Mouse (Mus musculus) lung, embryonic 14.5 days (tissue): ENCODE results near the gene Aph1b. TPM values are rescaled to one million over a fixed set of nuclear protein-coding genes. Genes with fewer than 3 reads are reported as not detected.

Source experiments
- ATAC-seq: fragments of 200-750 bp; cut with Nextera tagmentation; 2 replicates; pipeline ENCODE4 v1.8.0; 2017; ENCODE audit warnings: mild to moderate bottlenecking, moderate TSS enrichment, moderate library complexity; ENCODE audit not compliant: insufficient read depth
- DNase-seq: peaks from one replicate; pipeline ENCODE4 v3.0.0-alpha.2; 2015
- H3K27ac ChIP-seq: fragments of 300-500 bp; sonication (generic); 2 replicates; pipeline ENCODE4 v1.5.1; 2014; ENCODE audit warnings: low read depth, mild to moderate bottlenecking, moderate library complexity
- H3K27me3 ChIP-seq: fragments of 300-500 bp; sonication (generic); 2 replicates; pipeline ENCODE4 v1.6.1; 2014; ENCODE audit warnings: low read length, control low read depth; ENCODE audit not compliant: insufficient read depth
- H3K36me3 ChIP-seq: fragments of 300-500 bp; sonication (generic); 2 replicates; pipeline ENCODE4 v1.6.1; 2014; ENCODE audit warnings: control low read depth; ENCODE audit not compliant: insufficient read depth
- H3K4me1 ChIP-seq: fragments of 300-500 bp; sonication (generic); 2 replicates; pipeline ENCODE4 v1.6.1; 2014; ENCODE audit warnings: antibody characterized with exemption, control low read depth; ENCODE audit not compliant: insufficient read depth
- H3K4me2 ChIP-seq: fragments of 300-500 bp; sonication (generic); 2 replicates; pipeline ENCODE4 v1.6.1; 2014; ENCODE audit warnings: mild to moderate bottlenecking
- H3K4me3 ChIP-seq: fragments of 300-500 bp; sonication (generic); 2 replicates; pipeline ENCODE4 v1.5.1; 2014; ENCODE audit warnings: low read depth, low read length
- H3K9ac ChIP-seq: fragments of 300-500 bp; sonication (generic); 2 replicates; pipeline ENCODE4 v1.6.1; 2014
- H3K9me3 ChIP-seq: fragments of 300-500 bp; sonication (generic); 2 replicates; pipeline ENCODE4 v1.6.1; 2016; ENCODE audit warnings: low read depth, low read length, control low read depth
- CTCF ChIP-seq: IDR thresholded peaks from 2 replicates; pipeline ENCODE4 v1.5.1; 2016; ENCODE audit warnings: antibody characterized with exemption, low read depth
- WGBS: fragments of 180-500 bp; shearing (Covaris S2); extraction: QIAGEN DNeasy Blood & Tissue Kit; methylation state at CpG from one replicate; pipeline ENCODE4 v1.1.7; 2014; 5-methylcytosine and 5-hydroxymethylcytosine counted together
- polyA plus RNA-seq: library from polyadenylated mRNA; unstranded; fragments of >200 nt; fragmentation: Nextera tagmentation; extraction: Ambion mirVana; gene quantifications from 2 replicates; pipeline ENCODE4 v1.2.1, GENCODE M21; 2014

Aph1b gene
- polyA plus RNA-seq: 9.3 and 9.6 TPM in 2 replicates

GRCm38 (mm10) chr9:66795464-66796324, at the start of gene Aph1b:
Aph1b (minus strand) TSS chr9:66795490.
- Histone ChIP-seq H3K4me3 (peak within 1 kb of the TSS; percentile 55), H3K27me3 (no peaks in the 10 kb centered on the region), H3K9me3 (no peaks in the 10 kb centered on the region), H3K4me1 (0 out of 2 replicates have a peak, but pooled peaks cover 3% of the 10 kb centered on the region), H3K36me3 (no peaks in the 10 kb centered on the region), H3K9ac (peak within 1 kb of the TSS; percentile 70), H3K4me2 (peak within 1 kb of the TSS; percentile 83), H3K27ac (peak within 1 kb of the TSS; percentile 87)
- ATAC-seq: peak; percentile 98
- no peak for TF ChIP-seq CTCF
- DNase-seq: peak; percentile 98
- under 1% methylated on average over 42 of the region's 42 CpGs for WGBS

- Histone ChIP-seq H3K4me2 (peak overlapping the region; percentile 98), H3K27ac (no peak overlapping the region; the same call in 1 of the 2 replicates), H3K36me3 (no peaks in the 10 kb centered on the region), H3K27me3 (no peaks in the 10 kb centered on the region), H3K9ac (peak overlapping the region; percentile 53), H3K4me1 (peaks cover 5% of the 10 kb centered on the region; the same call in 1 of the 2 replicates), H3K9me3 (no peaks in the 10 kb centered on the region), H3K4me3 (peak overlapping the region; percentile 65)
- ATAC-seq (peak; percentile 79), DNase-seq (no peak)
- under 1% methylated on average over 24 of the region's 24 CpGs for WGBS
- peak; percentile 32; the same call in 1 of the 2 replicates for TF ChIP-seq CTCF
Observed at GRCm38 (mm10) chr9:66835097-66835480, 39.8 kb upstream of the Aph1b start.

GRCm38 (mm10) chr9:66834318-66835096, 39.2 kb upstream of the Aph1b start, which contains the start of gene Aph1c:
Aph1c (minus strand) TSS chr9:66834726.
- under 1% methylated on average over 57 of the region's 58 CpGs for WGBS
- peak; percentile 99 for ATAC-seq

GRCm38 (mm10) chr9:66833851-66834250, 38.6 kb upstream of the Aph1b start:
- peak overlapping the region; percentile 98 for H3K4me2 ChIP-seq
- ATAC-seq: no peak
- WGBS: 19% methylated on average over 7 of the region's 7 CpGs
- peak overlapping the region; percentile 65 for H3K4me3 ChIP-seq
- H3K27me3 ChIP-seq: no peaks in the 10 kb centered on the region
- peak overlapping the region; percentile 52 for H3K9ac ChIP-seq
- peaks cover 5% of the 10 kb centered on the region; the same call in 1 of the 2 replicates for H3K4me1 ChIP-seq
- no peak for DNase-seq
- no peak for TF ChIP-seq CTCF
- H3K36me3 ChIP-seq: no peaks in the 10 kb centered on the region
- H3K9me3 ChIP-seq: no peaks in the 10 kb centered on the region
- H3K27ac ChIP-seq: no peak overlapping the region

More at GRCm38 (mm10) chr9:66834318-66835096, 39.2 kb upstream of the Aph1b start, which contains the start of gene Aph1c:
- H3K27me3 ChIP-seq: no peaks in the 10 kb centered on the region
- H3K4me1 ChIP-seq: peaks cover 5% of the 10 kb centered on the region; the same call in 1 of the 2 replicates
- H3K9ac ChIP-seq: peak within 1 kb of the TSS; percentile 53
- no peak within 1 kb of the TSS; the same call in 1 of the 2 replicates for H3K27ac ChIP-seq
- no peak for TF ChIP-seq CTCF
- H3K4me2 ChIP-seq: peak within 1 kb of the TSS; percentile 98
- no peaks in the 10 kb centered on the region for H3K36me3 ChIP-seq
- H3K4me3 ChIP-seq: peak within 1 kb of the TSS; percentile 65
- H3K9me3 ChIP-seq: no peaks in the 10 kb centered on the region
- DNase-seq: peak; percentile 100

- H3K9me3 ChIP-seq: no peaks in the 10 kb centered on the region
- TF ChIP-seq CTCF: no peak
- no peak overlapping the region for H3K4me3 ChIP-seq
- H3K27ac ChIP-seq: no peak overlapping the region
- DNase-seq: no peak
- H3K9ac ChIP-seq: no peak overlapping the region
- H3K4me2 ChIP-seq: no peak overlapping the region
- no peaks in the 10 kb centered on the region for H3K36me3 ChIP-seq
- 41% methylated on average over 4 of the region's 4 CpGs for WGBS
- H3K27me3 ChIP-seq: no peaks in the 10 kb centered on the region
- no peak for ATAC-seq
- peaks cover 5% of the 10 kb centered on the region; the same call in 1 of the 2 replicates for H3K4me1 ChIP-seq
Observed at GRCm38 (mm10) chr9:66832366-66832908, 37.1 kb upstream of the Aph1b start.

- H3K27me3 ChIP-seq: no peaks in the 10 kb centered on the region
- no peak overlapping the region for H3K27ac ChIP-seq
- H3K9ac ChIP-seq: no peak overlapping the region
- no peak overlapping the region for H3K4me2 ChIP-seq
- no peaks in the 10 kb centered on the region for H3K36me3 ChIP-seq
- no peaks in the 10 kb centered on the region for H3K4me1 ChIP-seq
- H3K4me3 ChIP-seq: no peak overlapping the region
- DNase-seq (peak; percentile 88), ATAC-seq (no peak)
- whole genome bisulfite sequencing: 42% methylated on average over 1 of the region's 1 CpGs
- no peaks in the 10 kb centered on the region for H3K9me3 ChIP-seq
- TF ChIP-seq CTCF: peak; percentile 77
Observed at GRCm38 (mm10) chr9:66825990-66826389, 30.7 kb upstream of the Aph1b start.
